Mouse (Mus musculus) spleen, postnatal 36 days (tissue): ENCODE results near the gene Morn1.

ENCODE experiments used
- DNase-seq, 2 experiments: peaks; one replicate each; pipeline ENCODE4 v3.0.0; 2022; ENCODE audit warnings: low spot score in 2 of 2, mixed read lengths in 1 of 2

Morn1 gene

DNA sequence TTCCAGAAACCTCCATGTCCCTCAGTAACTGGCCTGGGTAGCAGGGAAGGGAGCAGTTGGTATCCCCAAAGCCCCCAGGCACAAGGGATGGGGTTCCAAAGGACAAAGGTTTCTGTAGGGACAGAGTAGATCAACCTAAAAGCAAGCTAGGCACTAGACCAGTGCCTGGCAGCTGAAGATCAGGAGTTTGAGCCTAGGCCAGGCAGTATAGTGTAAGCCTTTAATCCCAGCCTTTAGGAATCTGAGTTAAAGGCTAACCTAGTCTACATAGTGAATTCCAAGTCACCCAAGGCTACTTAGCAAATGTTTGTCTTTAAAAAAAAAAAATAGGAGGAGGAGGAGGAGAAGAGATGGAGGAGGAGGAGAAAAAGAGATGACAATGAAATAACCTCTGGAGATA, 102.4 kb downstream of the Morn1 start:
- no peak for DNase-seq

DNA sequence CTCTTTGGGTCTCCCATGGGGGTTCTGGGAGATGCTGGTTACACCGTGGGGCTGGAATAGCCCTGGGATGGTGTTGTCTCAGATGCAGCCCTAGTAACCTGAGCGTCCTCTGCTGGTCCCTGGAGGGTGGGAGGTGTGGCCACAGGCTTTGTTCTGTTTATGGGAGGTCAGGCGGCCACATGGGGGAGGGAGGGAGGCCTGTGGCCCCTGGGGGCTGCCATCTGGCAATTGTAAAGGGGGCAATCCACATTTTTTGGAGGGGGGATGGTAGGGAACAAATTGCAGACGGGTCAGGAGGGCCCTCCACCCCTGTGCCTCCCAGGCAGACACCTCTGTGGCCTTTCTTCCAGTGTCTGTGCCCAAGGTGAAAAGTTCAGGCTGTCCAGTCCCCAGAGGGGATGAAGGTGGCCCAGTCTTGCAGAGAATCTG, 103.3 kb downstream of the Morn1 start:
- peak in 1 of 2 experiments; percentile 25 for DNase-seq

DNA sequence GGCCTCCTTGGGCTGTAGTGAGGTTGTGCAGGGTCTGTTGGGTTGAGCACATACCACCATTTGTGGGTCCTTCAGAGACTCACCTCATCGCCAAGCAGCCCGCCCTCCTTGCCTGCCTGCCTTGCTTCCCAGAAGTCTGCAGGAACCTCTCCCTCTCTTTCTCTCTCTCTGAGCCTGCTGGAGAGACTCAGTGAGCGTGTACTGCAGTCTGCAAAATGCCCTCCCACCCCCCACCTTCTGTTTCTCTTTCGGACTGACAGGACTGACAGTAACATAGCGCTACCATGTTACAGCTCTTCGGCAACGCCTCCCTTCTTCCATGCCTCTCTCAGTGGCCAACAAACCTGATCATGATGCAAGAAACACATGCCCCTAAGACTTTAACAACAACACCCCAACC, 103.9 kb downstream of the Morn1 start:
- DNase-seq = no peak
